ENCODE assay signal across 8 mouse cellular contexts in the genomic region with DNA sequence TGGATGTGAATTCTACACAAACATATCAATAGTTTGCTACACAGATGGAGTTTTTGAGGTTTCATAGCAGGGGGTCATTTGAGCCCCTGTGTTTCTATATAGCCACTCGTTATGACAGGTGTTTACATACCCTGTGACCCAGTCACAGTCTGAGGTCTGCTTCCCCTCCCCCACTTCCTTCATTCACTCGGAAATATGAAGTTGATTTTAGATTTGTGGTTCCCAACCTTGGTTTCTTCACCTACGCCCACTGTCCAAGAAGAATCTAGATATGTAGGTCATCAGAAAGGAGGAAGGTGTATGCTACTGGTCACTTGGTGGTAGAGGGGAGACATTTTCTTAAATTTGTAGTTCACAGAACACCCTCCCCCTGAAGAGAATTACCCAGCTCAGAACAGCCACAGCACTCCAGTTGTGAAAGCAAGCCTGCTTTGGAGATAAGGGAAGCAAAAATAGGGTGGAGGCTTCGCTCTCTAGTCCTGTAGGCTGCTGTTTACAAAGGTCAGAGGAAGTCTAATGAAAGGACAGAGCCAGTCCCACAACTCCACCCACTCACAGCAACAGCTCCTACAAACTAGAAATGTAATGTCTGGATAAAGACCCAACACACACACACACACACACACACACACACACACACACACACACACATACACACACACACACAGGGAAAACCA. TPM values are rescaled to one million over a fixed set of nuclear protein-coding genes. Genes with fewer than 3 reads are reported as not detected.
DNase-seq lines count a peak whose midpoint lies in the region; ATAC-seq and TF ChIP-seq lines count a peak whose summit lies in the region.

No protein-coding gene starts in this region.

- peak overlapping the region; percentile 54 for H3K4me2 ChIP-seq in heart, embryonic 16.5 days (ENCODE audit: low read depth, low read length)
- peak overlapping the region; percentile 4; the same call in 1 of the 2 replicates for H3K4me2 ChIP-seq in lung, embryonic 15.5 days
- no peak overlapping the region for H3K4me2 ChIP-seq in forebrain, embryonic 15.5 days (replicated peaks)

- 0 out of 2 replicates have a peak, but pooled peaks cover 4% of the 10 kb centered on the region for H3K9me3 ChIP-seq in heart, embryonic 16.5 days (replicated peaks; ENCODE audit: control insufficient read depth, low read length)
- no peaks in the 10 kb centered on the region for H3K9me3 ChIP-seq in lung, embryonic 15.5 days
- no peaks in the 10 kb centered on the region for H3K9me3 ChIP-seq in forebrain, embryonic 15.5 days

- H3K27ac ChIP-seq in spleen, adult 2 months (ENCODE audit: insufficient read depth, low read length): peak overlapping the region; percentile 53
- peak overlapping the region; percentile 94 for H3K27ac ChIP-seq in heart, embryonic 16.5 days (ENCODE audit: low read length)
- peak overlapping the region; percentile 39; the same call in 1 of the 2 replicates for H3K27ac ChIP-seq in lung, embryonic 15.5 days
- no peak overlapping the region for H3K27ac ChIP-seq in forebrain, embryonic 15.5 days (replicated peaks)

- H3K4me3 ChIP-seq in spleen, adult 2 months (ENCODE audit: extremely low read depth, insufficient read depth, insufficient read length): no peak overlapping the region
- 0 out of 2 replicates have a peak overlapping the region, but pooled peaks have one; percentile 12 for H3K4me3 ChIP-seq in heart, embryonic 16.5 days (ENCODE audit: low read length)
- H3K4me3 ChIP-seq in lung, embryonic 15.5 days: no peak overlapping the region
- no peak overlapping the region for H3K4me3 ChIP-seq in forebrain, embryonic 15.5 days

- no peak for TF ChIP-seq CTCF in spleen, adult 2 months (IDR thresholded peaks at IDR 0.05; ENCODE audit: extremely low read depth, insufficient read depth, insufficient read length, insufficient replicate concordance)

- H3K4me1 ChIP-seq in spleen, adult 2 months (ENCODE audit: control insufficient read depth, insufficient read depth, insufficient read length): peaks cover 18% of the 10 kb centered on the region; the same call in 1 of the 2 replicates
- peaks cover 20% of the 10 kb centered on the region for H3K4me1 ChIP-seq in heart, embryonic 16.5 days (ENCODE audit: control insufficient read depth, insufficient read depth, low read length)
- peaks cover 17% of the 10 kb centered on the region for H3K4me1 ChIP-seq in lung, embryonic 15.5 days
- H3K4me1 ChIP-seq in forebrain, embryonic 15.5 days: no peaks in the 10 kb centered on the region

- peak; percentile 88 for ATAC-seq in heart, embryonic 16.5 days (replicated peaks; ENCODE audit: extremely low read depth, insufficient read depth, low FRiP score)
- peak; percentile 37; the same call in 1 of the 2 replicates for ATAC-seq in lung, embryonic 15.5 days (ENCODE audit: borderline replicate concordance, extremely low read depth, low FRiP score, low TSS enrichment)
- ATAC-seq in forebrain, embryonic 15.5 days (replicated peaks): no peak

- WGBS in spleen, adult 2 months: 5% methylated on average over 4 of the region's 4 CpGs
- WGBS in heart, embryonic 16.5 days: 18% methylated on average over 4 of the region's 4 CpGs
- WGBS in lung, embryonic 15.5 days: 28% methylated on average over 4 of the region's 4 CpGs
- WGBS in forebrain, embryonic 15.5 days: 71% methylated on average over 4 of the region's 4 CpGs

- H3K27me3 ChIP-seq in spleen, adult 2 months (ENCODE audit: control insufficient read depth, insufficient read depth, low read length): no peaks in the 10 kb centered on the region
- no peaks in the 10 kb centered on the region for H3K27me3 ChIP-seq in heart, embryonic 16.5 days (ENCODE audit: control insufficient read depth, insufficient read depth, low read length)
- H3K27me3 ChIP-seq in lung, embryonic 15.5 days: no peaks in the 10 kb centered on the region
- no peaks in the 10 kb centered on the region for H3K27me3 ChIP-seq in forebrain, embryonic 15.5 days

- TF ChIP-seq POLR2A in spleen, adult 2 months (IDR thresholded peaks at IDR 0.05; ENCODE audit: low read depth, low read length): no peak

- no peaks in the 10 kb centered on the region for H3K36me3 ChIP-seq in spleen, adult 2 months (ENCODE audit: control insufficient read depth, insufficient read depth, low read length)
- no peaks in the 10 kb centered on the region for H3K36me3 ChIP-seq in heart, embryonic 16.5 days (ENCODE audit: control insufficient read depth, insufficient read depth)
- H3K36me3 ChIP-seq in lung, embryonic 15.5 days: no peaks in the 10 kb centered on the region
- no peaks in the 10 kb centered on the region for H3K36me3 ChIP-seq in forebrain, embryonic 15.5 days

- peak overlapping the region; percentile 34; the same call in 1 of the 2 replicates for H3K9ac ChIP-seq in heart, embryonic 16.5 days (ENCODE audit: low read length)
- no peak overlapping the region for H3K9ac ChIP-seq in lung, embryonic 15.5 days
- no peak overlapping the region for H3K9ac ChIP-seq in forebrain, embryonic 15.5 days (replicated peaks)

- peak in 1 of 2 experiments; percentile 27 for DNase-seq in spleen, adult 2 months (ENCODE audit: low read depth in 1 of 2, low spot score in 2 of 2)
- DNase-seq in spleen, adult 12 weeks (ENCODE audit: low spot score): no peak
- DNase-seq in thymus, postnatal 25 days: peak; percentile 41
- DNase-seq in layer of hippocampus, postnatal 25 days (ENCODE audit: extremely low spot score in 1 of 2, low spot score in 1 of 2): no peak
- DNase-seq in right cerebral cortex, postnatal 4 days: no peak

RNA-seq across cellular contexts. Expression of a gene that starts 43.0 kb away (rescaled TPM):
- polyA plus RNA-seq in spleen, adult 2 months (2012; rRNA removed): 32.6 and 37.8 TPM in 2 replicates
- polyA plus RNA-seq in heart, embryonic 16.5 days (2015; fragmentation: Nextera tagmentation; extraction: Ambion mirVana): 36.6 and 38.6 TPM in 2 replicates
- polyA plus RNA-seq in lung, embryonic 15.5 days (2015; fragmentation: Nextera tagmentation; extraction: Ambion mirVana): 40.3 and 40.6 TPM in 2 replicates
- 10 to 100 TPM; 57.2 to 57.3 TPM for total RNA-seq in layer of hippocampus, postnatal 25 days (2021)
- polyA plus RNA-seq in forebrain, embryonic 15.5 days (2015; fragmentation: Nextera tagmentation; extraction: Ambion mirVana): 23.3 and 24.4 TPM in 2 replicates
